Comparison of ENCODE assay signal across 8 mouse cellular contexts in the genomic region with DNA sequence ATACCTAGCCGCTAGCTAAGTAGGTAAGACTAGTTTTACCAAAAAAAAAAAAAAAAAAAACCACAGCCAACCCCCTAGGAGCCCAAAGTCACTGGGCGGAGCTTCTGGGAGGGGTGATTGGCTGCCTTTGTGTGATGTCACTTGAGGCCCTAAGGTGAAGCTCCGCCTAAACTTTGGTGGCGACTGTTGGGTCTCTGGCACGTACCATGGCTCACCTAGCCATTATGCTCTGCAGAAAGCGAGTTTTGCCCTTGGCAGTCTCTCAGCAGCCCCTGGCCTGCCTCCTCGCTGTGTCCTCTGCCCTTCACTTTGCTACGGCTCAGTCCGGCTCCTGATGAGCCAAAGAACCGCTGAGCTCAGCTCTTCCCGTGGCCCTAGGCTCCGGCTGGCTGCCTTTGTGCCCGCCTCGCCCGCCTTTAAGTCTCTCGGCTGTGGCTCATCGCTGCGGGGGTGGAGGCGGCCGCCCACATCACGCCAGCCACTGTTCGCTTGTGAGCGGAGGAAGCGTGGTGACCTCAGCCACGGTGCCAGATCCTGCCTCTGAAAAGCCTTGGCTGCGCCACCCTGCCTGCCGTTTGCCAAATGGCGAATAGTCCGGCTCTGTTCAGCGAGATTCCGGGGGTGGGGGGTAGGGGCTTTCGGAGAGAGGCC. TPM values are rescaled to one million over a fixed set of nuclear protein-coding genes. Genes with fewer than 3 reads are reported as not detected.
DNase-seq lines count a peak whose midpoint lies in the region; ATAC-seq and TF ChIP-seq lines count a peak whose summit lies in the region.

No protein-coding gene starts in this region.

- no peaks in the 10 kb centered on the region for H3K27me3 ChIP-seq in erythroblast, embryonic 14.5 days (ENCODE audit: control insufficient read depth)
- H3K27me3 ChIP-seq in heart, embryonic 13.5 days (replicated peaks): no peaks in the 10 kb centered on the region
- H3K27me3 ChIP-seq in kidney, postnatal 0 days (ENCODE audit: insufficient read depth, low read length): no peaks in the 10 kb centered on the region
- H3K27me3 ChIP-seq in liver, embryonic 12.5 days (replicated peaks): no peaks in the 10 kb centered on the region
- H3K27me3 ChIP-seq in stomach, embryonic 15.5 days (replicated peaks): no peaks in the 10 kb centered on the region

- peak overlapping the region; percentile 83 for H3K9ac ChIP-seq in heart, embryonic 13.5 days
- H3K9ac ChIP-seq in kidney, postnatal 0 days (ENCODE audit: low read depth, low read length): peak overlapping the region; percentile 56
- H3K9ac ChIP-seq in liver, embryonic 12.5 days: peak overlapping the region; percentile 83
- H3K9ac ChIP-seq in stomach, embryonic 15.5 days: peak overlapping the region; percentile 50

- peak overlapping the region; percentile 81 for H3K4me3 ChIP-seq in erythroblast, embryonic 14.5 days (replicated peaks)
- peak overlapping the region; percentile 56 for H3K4me3 ChIP-seq in heart, embryonic 13.5 days
- peak overlapping the region; percentile 35 for H3K4me3 ChIP-seq in kidney, postnatal 0 days (replicated peaks; ENCODE audit: low read depth, low read length)
- peak overlapping the region; percentile 66 for H3K4me3 ChIP-seq in liver, embryonic 12.5 days
- H3K4me3 ChIP-seq in stomach, embryonic 15.5 days (replicated peaks): peak overlapping the region; percentile 52

- DNase-seq in CD4-positive helper T cell, adult 2 months (ENCODE audit: low read depth, low spot score): peak; percentile 93
- DNase-seq in brain, embryonic 14.5 days (ENCODE audit: low read depth): peak; percentile 88
- peak; percentile 84 for DNase-seq in kidney, postnatal 0 days (ENCODE audit: low spot score)
- DNase-seq in natural killer cell, adult 2 months (ENCODE audit: low spot score in 2 of 2): peak; percentile 81 to 86

- no peaks in the 10 kb centered on the region for H3K9me3 ChIP-seq in erythroblast, embryonic 14.5 days (ENCODE audit: control insufficient read depth, low read length)
- no peaks in the 10 kb centered on the region for H3K9me3 ChIP-seq in heart, embryonic 13.5 days
- H3K9me3 ChIP-seq in kidney, postnatal 0 days (replicated peaks; ENCODE audit: low read length): no peaks in the 10 kb centered on the region
- no peaks in the 10 kb centered on the region for H3K9me3 ChIP-seq in liver, embryonic 12.5 days (replicated peaks)
- no peaks in the 10 kb centered on the region for H3K9me3 ChIP-seq in stomach, embryonic 15.5 days

- peak overlapping the region; percentile 85 for H3K27ac ChIP-seq in heart, embryonic 13.5 days (replicated peaks)
- peak overlapping the region; percentile 19 for H3K27ac ChIP-seq in kidney, postnatal 0 days
- peak overlapping the region; percentile 93 for H3K27ac ChIP-seq in liver, embryonic 12.5 days
- peak overlapping the region; percentile 78 for H3K27ac ChIP-seq in stomach, embryonic 15.5 days

- H3K36me3 ChIP-seq in erythroblast, embryonic 14.5 days (ENCODE audit: control insufficient read depth): no peaks in the 10 kb centered on the region
- H3K36me3 ChIP-seq in heart, embryonic 13.5 days: no peaks in the 10 kb centered on the region
- H3K36me3 ChIP-seq in kidney, postnatal 0 days (ENCODE audit: insufficient read depth, low read length): no peaks in the 10 kb centered on the region
- 0 out of 2 replicates have a peak, but pooled peaks cover 3% of the 10 kb centered on the region for H3K36me3 ChIP-seq in liver, embryonic 12.5 days
- no peaks in the 10 kb centered on the region for H3K36me3 ChIP-seq in stomach, embryonic 15.5 days

- H3K4me1 ChIP-seq in erythroblast, embryonic 14.5 days (ENCODE audit: control insufficient read depth): peaks cover 84% of the 10 kb centered on the region
- H3K4me1 ChIP-seq in heart, embryonic 13.5 days: peaks cover 79% of the 10 kb centered on the region
- peaks cover 34% of the 10 kb centered on the region for H3K4me1 ChIP-seq in kidney, postnatal 0 days (replicated peaks; ENCODE audit: insufficient read depth, low read length)
- H3K4me1 ChIP-seq in liver, embryonic 12.5 days: peaks cover 84% of the 10 kb centered on the region
- peaks cover 59% of the 10 kb centered on the region for H3K4me1 ChIP-seq in stomach, embryonic 15.5 days

- no peak for TF ChIP-seq CTCF in brain, embryonic 14.5 days (IDR thresholded peaks at IDR 0.05; ENCODE audit: borderline replicate concordance, extremely low read depth, insufficient read depth, insufficient read length)
- no peak for TF ChIP-seq CTCF in kidney, postnatal 0 days (IDR thresholded peaks at IDR 0.05; ENCODE audit: low read depth)

- H3K4me2 ChIP-seq in heart, embryonic 13.5 days: peak overlapping the region; percentile 84
- peak overlapping the region; percentile 75 for H3K4me2 ChIP-seq in kidney, postnatal 0 days (ENCODE audit: low read length)
- H3K4me2 ChIP-seq in liver, embryonic 12.5 days: peak overlapping the region; percentile 96
- H3K4me2 ChIP-seq in stomach, embryonic 15.5 days: peak overlapping the region; percentile 88

- WGBS in heart, embryonic 13.5 days: under 1% methylated on average over 32 of the region's 32 CpGs
- under 1% methylated on average over 32 of the region's 32 CpGs for WGBS in kidney, postnatal 0 days
- under 1% methylated on average over 32 of the region's 32 CpGs for WGBS in liver, embryonic 12.5 days (ENCODE audit: insufficient replicate concordance)
- 3% methylated on average over 32 of the region's 32 CpGs for WGBS in stomach, embryonic 15.5 days

- peak; percentile 60; the same call in 1 of the 2 replicates for ATAC-seq in heart, embryonic 13.5 days (ENCODE audit: extremely low read depth, insufficient number of reproducible peaks, low FRiP score, low TSS enrichment)
- ATAC-seq in kidney, postnatal 0 days (replicated peaks; ENCODE audit: low FRiP score, low read depth): peak; percentile 71
- ATAC-seq in liver, embryonic 12.5 days: peak; percentile 90
- ATAC-seq in stomach, embryonic 15.5 days (ENCODE audit: insufficient read depth, low FRiP score, low read depth): peak; percentile 65; the same call in 1 of the 2 replicates

- TF ChIP-seq POLR2A in brain, embryonic 14.5 days (IDR thresholded peaks at IDR 0.05; ENCODE audit: borderline replicate concordance, extremely low read depth, insufficient read depth, insufficient read length, poor library complexity, severe bottlenecking): no peak

RNA-seq across cellular contexts. Expression of a gene that starts 8.9 kb away (rescaled TPM):
- polyA plus RNA-seq in brain, embryonic 14.5 days (2012; rRNA removed): 140 and 182 TPM in 2 replicates
- polyA plus RNA-seq in erythroblast, embryonic 14.5 days (2012): 0.03 and 0.15 TPM in 2 replicates
- polyA plus RNA-seq in heart, embryonic 13.5 days (2015; fragmentation: Nextera tagmentation; extraction: Ambion mirVana): 1.5 and 1.7 TPM in 2 replicates
- polyA plus RNA-seq in kidney, postnatal 0 days (2015; fragmentation: Nextera tagmentation; extraction: Ambion mirVana): 0.74 and 0.88 TPM in 2 replicates
- polyA plus RNA-seq in liver, embryonic 12.5 days (2016; fragmentation: Nextera tagmentation; extraction: Ambion mirVana): 2.9 and 3.6 TPM in 2 replicates
- 3.3 and 3.8 TPM in 2 replicates for polyA plus RNA-seq in stomach, embryonic 15.5 days (2015; fragmentation: Nextera tagmentation; extraction: Ambion mirVana)

Comparison
In these comparisons a context has a peak if more than half of its experiments do, and no peak if none do; other contexts are left out.
1. Peak in every context shown above with its lines: DNase-seq, ATAC-seq, H3K4me3 ChIP-seq and H3K27ac ChIP-seq.
2. H3K27ac ChIP-seq: peak in every context shown above with its lines; median percentile 93 in liver, embryonic 12.5 days; 85 in heart, embryonic 13.5 days; 78 in stomach, embryonic 15.5 days; 19 in kidney, postnatal 0 days.
3. RNA of a gene that starts 8.9 kb away (polyA plus RNA-seq): 140 to 182 TPM in brain, embryonic 14.5 days; 3.3 to 3.8 TPM in stomach, embryonic 15.5 days, 2.9 to 3.6 TPM in liver, embryonic 12.5 days, 1.5 to 1.7 TPM in heart, embryonic 13.5 days, 0.74 to 0.88 TPM in kidney, postnatal 0 days and 0.03 to 0.15 TPM in erythroblast, embryonic 14.5 days; every median in the first group is over 10 times any median in the second.